Mouse (Mus musculus) cerebellum, adult 2 months (tissue): ENCODE measurements around the gene Olfr322.

Experiments
- CTCF ChIP-seq: fragments of 200-500 bp; IDR thresholded peaks from 2 replicates; pipeline ENCODE4 v1.5.1; 2011; ENCODE audit warnings: low read depth, mild to moderate bottlenecking, control low read depth, low read length, moderate library complexity, borderline replicate concordance; ENCODE audit not compliant: insufficient read depth
- POLR2A ChIP-seq: fragments of 200-500 bp; IDR thresholded peaks from 2 replicates; pipeline ENCODE4 v1.6.1; 2011; ENCODE audit warnings: low read length, control low read depth, borderline replicate concordance; ENCODE audit not compliant: insufficient read depth

GRCm38 (mm10) chr11:58669252-58669651 is 10.7 kb downstream of the Olfr322 start:
- no peak for TF ChIP-seq POLR2A
- no peak for TF ChIP-seq CTCF
